Mouse (Mus musculus): Measurements from ENCODE around the gene Olfr90. TPM values are rescaled to one million over a fixed set of nuclear protein-coding genes. Genes with fewer than 3 reads are reported as not detected.
"Not testable (repeated sequence)": the region's sequence is repeated elsewhere in the genome, so short reads cannot be mapped to it uniquely, and the experiment has no call there.

The Olfr90 gene
- not detected in 2 replicates for polyA plus RNA-seq (2015; fragmentation: Nextera tagmentation; extraction: Ambion mirVana)

DNA sequence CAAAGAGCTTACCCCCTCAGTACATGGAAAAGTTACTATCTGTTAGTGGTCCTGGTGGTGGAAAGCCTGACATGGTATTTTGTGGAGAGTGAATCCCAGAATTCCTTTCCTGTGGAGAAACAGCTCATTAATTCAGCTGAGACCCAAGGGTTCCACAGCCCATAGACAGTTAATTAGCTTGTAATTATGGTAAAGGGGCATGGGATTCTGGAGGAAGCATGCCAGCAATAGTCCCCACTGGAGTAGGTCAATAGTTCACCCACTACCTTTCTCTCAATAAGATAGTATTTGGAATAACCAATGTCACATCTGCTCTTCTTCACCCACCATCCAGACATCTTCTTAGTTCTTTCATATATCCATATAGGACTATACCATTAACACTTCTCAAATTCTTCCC is at the start of gene Olfr90:
Olfr90 (minus strand) TSS at position 101 of the 400 bp plus-strand sequence.
- Histone ChIP-seq H3K27me3 (replicated peaks) (no peaks in the 10 kb centered on the region), H3K27ac (replicated peaks) (no peak within 1 kb of the TSS)

GRCm38 (mm10) chr17:37131366-37131765 is 43.1 kb upstream of the Olfr90 start:
- H3K27me3 ChIP-seq (replicated peaks); H3K4me1 ChIP-seq; H3K9me3 ChIP-seq; H3K9ac ChIP-seq; H3K4me3 ChIP-seq; H3K4me2 ChIP-seq; ATAC-seq (ENCODE audit: extremely low read depth, insufficient number of reproducible peaks, low FRiP score, low TSS enrichment); H3K27ac ChIP-seq (replicated peaks); H3K36me3 ChIP-seq: not testable (repeated sequence)
- WGBS: 65% methylated on average over 4 of the region's 4 CpGs

More for the DNA sequence above, at the start of gene Olfr90:
- no peaks in the 10 kb centered on the region for H3K9me3 ChIP-seq
- H3K4me1 ChIP-seq: no peaks in the 10 kb centered on the region
- H3K4me3 ChIP-seq: no peak within 1 kb of the TSS
- H3K36me3 ChIP-seq: no peaks in the 10 kb centered on the region
- H3K4me2 ChIP-seq: no peak within 1 kb of the TSS
- no peak within 1 kb of the TSS for H3K9ac ChIP-seq
- ATAC-seq (ENCODE audit: extremely low read depth, insufficient number of reproducible peaks, low FRiP score, low TSS enrichment): no peak

GRCm38 (mm10) chr17:37119988-37120387 is 31.7 kb upstream of the Olfr90 start, which contains the start of gene Olfr92:
Gene Olfr92, minus strand, starts transcription at chr17:37120088.
- WGBS: 74% methylated on average over 2 of the region's 2 CpGs
- no peaks in the 10 kb centered on the region for H3K4me1 ChIP-seq
- no peaks in the 10 kb centered on the region for H3K9me3 ChIP-seq
- H3K36me3 ChIP-seq: no peaks in the 10 kb centered on the region
- ATAC-seq (ENCODE audit: extremely low read depth, insufficient number of reproducible peaks, low FRiP score, low TSS enrichment): no peak
- no peak within 1 kb of the TSS for H3K4me2 ChIP-seq
- H3K4me3 ChIP-seq: no peak within 1 kb of the TSS
- no peak within 1 kb of the TSS for H3K27ac ChIP-seq (replicated peaks)
- no peak within 1 kb of the TSS for H3K9ac ChIP-seq
- no peaks in the 10 kb centered on the region for H3K27me3 ChIP-seq (replicated peaks)

- no peaks in the 10 kb centered on the region for H3K36me3 ChIP-seq
- H3K4me3 ChIP-seq: no peak within 1 kb of the TSS
- no peak within 1 kb of the TSS for H3K4me2 ChIP-seq
- 74% methylated on average over 1 of the region's 1 CpGs for WGBS
- H3K9ac ChIP-seq: no peak within 1 kb of the TSS
- H3K4me1 ChIP-seq: no peaks in the 10 kb centered on the region
- H3K27me3 ChIP-seq (replicated peaks): no peaks in the 10 kb centered on the region
- no peak within 1 kb of the TSS for H3K27ac ChIP-seq (replicated peaks)
- ATAC-seq (ENCODE audit: extremely low read depth, insufficient number of reproducible peaks, low FRiP score, low TSS enrichment): no peak
- no peaks in the 10 kb centered on the region for H3K9me3 ChIP-seq
Measured at GRCm38 (mm10) chr17:37098178-37098577, 9.9 kb upstream of the Olfr90 start, which contains the start of gene Olfr91. Gene Olfr91, minus strand, starts transcription at chr17:37098278.

DNA sequence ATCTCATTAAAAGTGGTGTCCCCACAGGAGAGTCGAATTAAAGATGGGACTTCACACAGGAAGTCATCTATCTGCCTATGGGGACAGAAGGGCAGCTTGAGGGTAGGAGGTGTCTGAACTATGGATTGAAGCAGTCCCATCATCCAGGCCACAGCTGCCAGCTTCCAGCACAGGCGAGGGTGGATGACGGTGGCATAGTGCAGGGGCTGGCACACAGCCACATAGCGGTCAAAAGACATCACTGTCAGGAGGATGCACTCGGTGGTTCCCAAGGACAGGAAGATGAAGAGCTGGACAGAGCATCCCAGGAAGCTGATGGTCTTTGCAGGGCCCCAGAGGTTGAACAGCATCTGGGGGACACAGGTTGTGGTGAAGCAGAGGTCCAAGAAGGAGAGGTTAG is 5.0 kb upstream of the Olfr90 start:
- H3K4me1 ChIP-seq: no peaks in the 10 kb centered on the region
- no peak overlapping the region for H3K4me3 ChIP-seq
- no peak for ATAC-seq (ENCODE audit: extremely low read depth, insufficient number of reproducible peaks, low FRiP score, low TSS enrichment)

GRCm38 (mm10) chr17:37092198-37092597 is 3.9 kb upstream of the Olfr90 start:
- H3K4me2 ChIP-seq: no peak overlapping the region
- H3K9ac ChIP-seq: no peak overlapping the region
- no peak for ATAC-seq (ENCODE audit: extremely low read depth, insufficient number of reproducible peaks, low FRiP score, low TSS enrichment)
- no peaks in the 10 kb centered on the region for H3K9me3 ChIP-seq
- no peaks in the 10 kb centered on the region for H3K27me3 ChIP-seq (replicated peaks)
- H3K4me3 ChIP-seq: no peak overlapping the region
- WGBS: 67% methylated on average over 1 of the region's 1 CpGs
- no peaks in the 10 kb centered on the region for H3K4me1 ChIP-seq
- H3K27ac ChIP-seq (replicated peaks): no peak overlapping the region
- no peaks in the 10 kb centered on the region for H3K36me3 ChIP-seq

More for the DNA sequence above, 5.0 kb upstream of the Olfr90 start:
- Histone ChIP-seq H3K4me2 (no peak overlapping the region), H3K27me3 (replicated peaks) (no peaks in the 10 kb centered on the region), H3K36me3 (no peaks in the 10 kb centered on the region), H3K9me3 (no peaks in the 10 kb centered on the region), H3K27ac (replicated peaks) (no peak overlapping the region), H3K9ac (no peak overlapping the region)
- 64% methylated on average over 5 of the region's 5 CpGs for WGBS

- H3K4me1 ChIP-seq: no peaks in the 10 kb centered on the region
- WGBS: 59% methylated on average over 10 of the region's 10 CpGs
- no peak overlapping the region for H3K27ac ChIP-seq (replicated peaks)
- no peak overlapping the region for H3K4me2 ChIP-seq
- no peak for ATAC-seq (ENCODE audit: extremely low read depth, insufficient number of reproducible peaks, low FRiP score, low TSS enrichment)
- no peaks in the 10 kb centered on the region for H3K27me3 ChIP-seq (replicated peaks)
- no peaks in the 10 kb centered on the region for H3K9me3 ChIP-seq
- no peak overlapping the region for H3K9ac ChIP-seq
- no peak overlapping the region for H3K4me3 ChIP-seq
- no peaks in the 10 kb centered on the region for H3K36me3 ChIP-seq
Measured at GRCm38 (mm10) chr17:37085545-37085944, 2.8 kb downstream of the Olfr90 start.

- Histone ChIP-seq H3K27ac (replicated peaks) (no peak overlapping the region), H3K36me3 (no peaks in the 10 kb centered on the region), H3K4me3 (no peak overlapping the region), H3K9ac (no peak overlapping the region), H3K27me3 (replicated peaks) (no peaks in the 10 kb centered on the region), H3K9me3 (no peaks in the 10 kb centered on the region), H3K4me1 (peaks cover 6% of the 10 kb centered on the region), H3K4me2 (no peak overlapping the region)
- no peak for ATAC-seq (ENCODE audit: extremely low read depth, insufficient number of reproducible peaks, low FRiP score, low TSS enrichment)
- 55% methylated on average over 5 of the region's 5 CpGs for WGBS
Measured at GRCm38 (mm10) chr17:37084632-37085031, 3.7 kb downstream of the Olfr90 start.

DNA sequence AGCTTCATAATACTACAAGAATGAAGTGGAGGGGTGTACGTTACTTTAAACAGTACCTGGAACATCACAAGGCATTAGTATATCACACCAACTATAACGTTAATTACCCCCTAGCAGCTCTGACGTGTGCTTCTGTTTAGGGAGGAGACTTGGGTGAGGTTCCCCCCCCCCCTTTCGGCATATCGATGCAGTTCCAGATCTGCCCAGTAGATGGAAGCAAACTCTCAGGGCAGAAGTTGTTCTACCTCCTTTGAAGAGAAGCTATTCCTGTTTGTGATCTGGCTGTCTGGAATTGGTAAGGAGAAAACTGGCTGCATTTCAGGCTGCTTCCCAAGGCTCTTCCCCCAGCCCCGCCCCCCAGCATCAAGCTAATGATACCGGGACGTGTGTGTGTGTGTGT is 5.0 kb downstream of the Olfr90 start:
- ATAC-seq (ENCODE audit: extremely low read depth, insufficient number of reproducible peaks, low FRiP score, low TSS enrichment): peak; percentile 19
- H3K9ac ChIP-seq: no peak overlapping the region
- H3K4me3 ChIP-seq: no peak overlapping the region
- H3K9me3 ChIP-seq: no peaks in the 10 kb centered on the region
- no peak overlapping the region; the same call in 1 of the 2 replicates for H3K4me2 ChIP-seq
- H3K27me3 ChIP-seq (replicated peaks): no peaks in the 10 kb centered on the region
- H3K4me1 ChIP-seq: peaks cover 6% of the 10 kb centered on the region
- H3K36me3 ChIP-seq: no peaks in the 10 kb centered on the region
- WGBS: 1% methylated on average over 8 of the region's 8 CpGs
- H3K27ac ChIP-seq (replicated peaks): no peak overlapping the region

- Histone ChIP-seq H3K9ac (no peak overlapping the region), H3K27me3 (replicated peaks) (no peaks in the 10 kb centered on the region), H3K4me3 (no peak overlapping the region), H3K9me3 (no peaks in the 10 kb centered on the region), H3K27ac (replicated peaks) (no peak overlapping the region), H3K36me3 (no peaks in the 10 kb centered on the region), H3K4me2 (no peak overlapping the region), H3K4me1 (peaks cover 6% of the 10 kb centered on the region)
- 82% methylated on average over 4 of the region's 4 CpGs for WGBS
- no peak for ATAC-seq (ENCODE audit: extremely low read depth, insufficient number of reproducible peaks, low FRiP score, low TSS enrichment)
Measured at GRCm38 (mm10) chr17:37081659-37082058, 6.6 kb downstream of the Olfr90 start.

DNA sequence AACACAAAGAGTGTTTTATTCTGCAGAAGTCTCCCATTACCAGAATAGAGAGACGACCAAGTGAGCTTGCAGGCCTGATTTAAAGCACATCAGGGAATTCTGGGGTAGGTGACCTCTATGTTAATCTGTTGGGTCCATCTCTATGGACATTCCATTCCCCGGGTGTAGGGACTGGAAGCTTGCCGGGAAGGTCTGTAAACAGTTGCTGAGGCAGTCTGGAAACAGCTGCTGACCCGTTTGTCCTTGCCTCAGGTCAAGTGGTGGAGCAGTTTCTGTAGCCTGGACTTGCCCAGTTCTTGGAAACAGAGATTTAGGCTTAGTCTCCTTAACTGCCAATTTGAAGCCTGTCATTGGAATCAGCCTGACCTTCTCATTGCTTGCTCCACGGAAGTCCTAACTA is 8.2 kb downstream of the Olfr90 start:
- H3K9me3 ChIP-seq: no peaks in the 10 kb centered on the region
- no peak for ATAC-seq (ENCODE audit: extremely low read depth, insufficient number of reproducible peaks, low FRiP score, low TSS enrichment)
- no peak overlapping the region for H3K9ac ChIP-seq
- peaks cover 6% of the 10 kb centered on the region for H3K4me1 ChIP-seq
- no peak overlapping the region for H3K27ac ChIP-seq (replicated peaks)
- H3K36me3 ChIP-seq: peaks cover 1% of the 10 kb centered on the region
- WGBS: 11% methylated on average over 5 of the region's 5 CpGs
- no peaks in the 10 kb centered on the region for H3K27me3 ChIP-seq (replicated peaks)
- H3K4me3 ChIP-seq: no peak overlapping the region
- H3K4me2 ChIP-seq: no peak overlapping the region

DNA sequence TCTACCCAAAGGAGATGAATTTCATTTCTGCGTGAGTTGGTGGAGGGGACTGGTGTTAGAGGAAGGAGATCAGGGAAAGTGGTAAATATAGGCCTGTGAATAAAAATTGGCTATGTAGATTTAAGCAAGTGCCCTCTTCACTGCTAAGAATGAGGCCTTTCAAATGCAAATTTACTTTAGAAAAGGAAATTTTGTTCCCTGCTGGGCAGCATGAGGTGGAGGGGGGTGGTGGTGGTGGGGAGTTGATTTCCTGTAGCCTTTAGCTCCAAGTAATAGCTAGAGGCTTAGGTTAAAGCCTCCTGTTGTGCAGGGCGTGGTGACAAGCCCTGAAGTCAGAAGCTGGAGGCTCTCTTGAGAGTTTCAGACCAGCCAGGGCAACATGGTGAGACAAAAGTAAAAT is 9.3 kb downstream of the Olfr90 start:
- Histone ChIP-seq H3K4me2 (no peak overlapping the region), H3K4me3 (no peak overlapping the region), H3K27me3 (replicated peaks) (no peaks in the 10 kb centered on the region), H3K9me3 (no peaks in the 10 kb centered on the region), H3K36me3 (peaks cover 13% of the 10 kb centered on the region), H3K27ac (replicated peaks) (no peak overlapping the region), H3K4me1 (peaks cover 6% of the 10 kb centered on the region), H3K9ac (no peak overlapping the region)
- 38% methylated on average over 2 of the region's 2 CpGs for WGBS
- ATAC-seq (ENCODE audit: extremely low read depth, insufficient number of reproducible peaks, low FRiP score, low TSS enrichment): no peak

All from heart, embryonic 13.5 days (tissue).